In the genomic region with DNA sequence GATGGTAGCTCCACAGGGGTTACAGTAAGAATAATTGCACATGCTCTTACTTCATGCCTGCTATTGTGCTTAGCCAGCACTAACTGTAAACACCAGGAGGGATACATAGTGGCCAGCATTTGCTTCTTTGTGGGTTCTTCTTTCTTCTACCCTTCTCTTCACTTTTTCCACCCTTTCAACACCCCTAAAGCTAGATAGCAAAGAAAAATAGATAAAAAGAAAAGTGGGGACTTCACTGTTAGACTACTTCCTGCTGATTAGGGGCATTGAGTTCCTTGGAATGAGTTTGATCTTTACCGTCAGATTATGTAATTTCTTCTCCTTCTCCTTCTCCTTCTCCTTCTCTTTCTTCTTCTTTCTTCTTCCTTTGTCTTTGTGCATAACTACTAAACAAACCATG, we compare ENCODE assay signal across 28 mouse cellular contexts.
"Had no signal": no experiment of that assay in that cellular context is flagged by ENCODE, and none has a peak within 500 bp of the region (broad histone marks: within the 10 kb centered on the region; RNA-seq: fewer than 3 reads in every experiment).

No protein-coding gene starts in this region.

- DNase-seq: heart, postnatal 10 days; heart, postnatal 14 days; heart, postnatal 36 days; heart, postnatal 4 days; kidney, adult 11 months; kidney, adult 18-20 months; kidney, adult 2 months; kidney, adult 8-10 months; kidney, adult 9 months; kidney, postnatal 10 days; kidney, postnatal 14 days; kidney, postnatal 25 days; kidney, postnatal 36 days; kidney, postnatal 4 days had no signal

- H3K27me3 ChIP-seq: heart, embryonic 12.5 days; heart, embryonic 13.5 days; heart, embryonic 15.5 days; hindbrain, embryonic 12.5 days; hindbrain, embryonic 13.5 days; hindbrain, embryonic 15.5 days; intestine, embryonic 15.5 days; kidney, embryonic 15.5 days had no signal

- H3K4me3 ChIP-seq: heart, embryonic 12.5 days; heart, embryonic 13.5 days; heart, embryonic 15.5 days; hindbrain, embryonic 10.5 days; hindbrain, embryonic 12.5 days; hindbrain, embryonic 13.5 days; hindbrain, embryonic 15.5 days; intestine, embryonic 15.5 days; kidney, embryonic 15.5 days; layer of hippocampus, adult 2 months; left cerebral cortex, adult 2 months had no signal

- H3K9ac ChIP-seq: heart, embryonic 12.5 days; heart, embryonic 13.5 days; heart, embryonic 15.5 days; hindbrain, embryonic 12.5 days; hindbrain, embryonic 13.5 days; hindbrain, embryonic 14.5 days; hindbrain, embryonic 15.5 days; intestine, embryonic 15.5 days; kidney, embryonic 15.5 days had no signal

- H3K36me3 ChIP-seq: heart, embryonic 12.5 days; heart, embryonic 13.5 days; heart, embryonic 15.5 days; hindbrain, embryonic 10.5 days; hindbrain, embryonic 12.5 days; hindbrain, embryonic 13.5 days; hindbrain, embryonic 15.5 days; intestine, embryonic 15.5 days; kidney, embryonic 15.5 days had no signal

- H3K9me3 ChIP-seq: heart, embryonic 15.5 days; hindbrain, embryonic 13.5 days; hindbrain, embryonic 15.5 days; intestine, embryonic 15.5 days; kidney, embryonic 15.5 days had no signal

- H3K27ac ChIP-seq: heart, embryonic 13.5 days; heart, embryonic 15.5 days; hindbrain, embryonic 10.5 days; hindbrain, embryonic 12.5 days; hindbrain, embryonic 13.5 days; hindbrain, embryonic 14.5 days; hindbrain, embryonic 15.5 days; hindbrain, postnatal 0 days; intestine, embryonic 15.5 days; kidney, embryonic 15.5 days; kidney, postnatal 0 days; layer of hippocampus, adult 2 months; left cerebral cortex, adult 2 months had no signal

- H3K4me1 ChIP-seq: heart, embryonic 12.5 days; heart, embryonic 13.5 days; heart, embryonic 15.5 days; hindbrain, embryonic 10.5 days; hindbrain, embryonic 12.5 days; hindbrain, embryonic 13.5 days; hindbrain, embryonic 15.5 days; intestine, embryonic 15.5 days; kidney, embryonic 15.5 days had no signal
